Mouse (Mus musculus) heart, embryonic 13.5 days (tissue): ENCODE results near the gene Creld2. TPM values are rescaled to one million over a fixed set of nuclear protein-coding genes. Genes with fewer than 3 reads are reported as not detected.
A peak's percentile ranks its signal among the peaks of the same experiment; 100 is the strongest.

ENCODE experiments used
- ATAC-seq: fragments of 200-750 bp; cut with Nextera tagmentation; 2 replicates; pipeline ENCODE4 v1.8.0; 2017; ENCODE audit warnings: moderate TSS enrichment; ENCODE audit not compliant: insufficient number of reproducible peaks, low FRiP score, low TSS enrichment; ENCODE audit errors: extremely low read depth
- H3K27ac ChIP-seq: fragments of 300-500 bp; sonication (generic); replicated peaks from 2 replicates; pipeline ENCODE4 v1.5.1; 2015; ENCODE audit warnings: moderate library complexity, mild to moderate bottlenecking, inconsistent platforms
- H3K27me3 ChIP-seq: fragments of 300-500 bp; sonication (generic); replicated peaks from 2 replicates; pipeline ENCODE4 v1.6.1; 2015; ENCODE audit warnings: mild to moderate bottlenecking, inconsistent platforms
- H3K36me3 ChIP-seq: fragments of 300-500 bp; sonication (generic); 2 replicates; pipeline ENCODE4 v1.6.1; 2015; ENCODE audit warnings: mild to moderate bottlenecking, inconsistent platforms
- H3K4me1 ChIP-seq: fragments of 300-500 bp; sonication (generic); 2 replicates; pipeline ENCODE4 v1.6.1; 2015; ENCODE audit warnings: inconsistent platforms
- H3K4me2 ChIP-seq: fragments of 300-500 bp; sonication (generic); 2 replicates; pipeline ENCODE4 v1.6.1; 2015; ENCODE audit warnings: inconsistent platforms, mild to moderate bottlenecking, moderate library complexity
- H3K4me3 ChIP-seq: fragments of 300-500 bp; sonication (generic); 2 replicates; pipeline ENCODE4 v1.5.1; 2015; ENCODE audit warnings: moderate library complexity, mild to moderate bottlenecking, inconsistent platforms
- H3K9ac ChIP-seq: fragments of 300-500 bp; sonication (generic); 2 replicates; pipeline ENCODE4 v1.6.1; 2015; ENCODE audit warnings: inconsistent platforms, mild to moderate bottlenecking, moderate library complexity
- H3K9me3 ChIP-seq: fragments of 300-500 bp; sonication (generic); 2 replicates; pipeline ENCODE4 v1.6.1; 2016; ENCODE audit warnings: inconsistent platforms
- WGBS: fragments of 180-500 bp; shearing (Covaris S2); methylation state at CpG from one replicate; pipeline ENCODE4 v1.1.7; 2015; ENCODE audit warnings: mixed read lengths; 5-methylcytosine and 5-hydroxymethylcytosine counted together
- polyA plus RNA-seq: library from polyadenylated mRNA; unstranded; fragments of >200 nt; fragmentation: Nextera tagmentation; extraction: Ambion mirVana; gene quantifications from 2 replicates; pipeline ENCODE4 v1.2.1, GENCODE M21; 2015

Gene Creld2
- polyA plus RNA-seq, 1 experiment from 2014 or later, result 54.1 TPM

GRCm38 (mm10) chr15:88862881-88863694, 43.6 kb downstream of the Creld2 start:
- under 1% methylated on average over 98 of the region's 98 CpGs for WGBS
- Histone ChIP-seq H3K36me3 (peaks cover 26% of the 10 kb centered on the region), H3K27me3 (no peaks in the 10 kb centered on the region), H3K4me3 (peak overlapping the region; percentile 96), H3K9me3 (no peaks in the 10 kb centered on the region), H3K9ac (peak overlapping the region; percentile 98), H3K4me1 (peaks cover 63% of the 10 kb centered on the region), H3K27ac (peak overlapping the region; percentile 97), H3K4me2 (peak overlapping the region; percentile 94)
- no peak for ATAC-seq

GRCm38 (mm10) chr15:88863695-88864231, 44.3 kb downstream of the Creld2 start:
- Histone ChIP-seq H3K4me2 (peak overlapping the region; percentile 94), H3K4me3 (peak overlapping the region; percentile 96), H3K27ac (peak overlapping the region; percentile 97), H3K4me1 (peaks cover 63% of the 10 kb centered on the region), H3K9ac (peak overlapping the region; percentile 98), H3K9me3 (no peaks in the 10 kb centered on the region), H3K27me3 (no peaks in the 10 kb centered on the region), H3K36me3 (peaks cover 26% of the 10 kb centered on the region)
- peak; percentile 68 for ATAC-seq
- WGBS, result under 1% methylated on average over 28 of the region's 39 CpGs

- Histone ChIP-seq H3K27me3 (no peaks in the 10 kb centered on the region), H3K9ac (peak overlapping the region; percentile 98), H3K4me3 (peak overlapping the region; percentile 96), H3K27ac (peak overlapping the region; percentile 97), H3K4me2 (peak overlapping the region; percentile 94), H3K36me3 (peaks cover 26% of the 10 kb centered on the region), H3K9me3 (no peaks in the 10 kb centered on the region), H3K4me1 (peaks cover 59% of the 10 kb centered on the region)
- no peak for ATAC-seq
- WGBS, result 32% methylated on average over 22 of the region's 22 CpGs
Measured at GRCm38 (mm10) chr15:88864270-88865030, 45.0 kb downstream of the Creld2 start.

- Histone ChIP-seq H3K4me2 (peak overlapping the region; percentile 94), H3K27me3 (no peaks in the 10 kb centered on the region), H3K4me3 (peak overlapping the region; percentile 96), H3K9me3 (no peaks in the 10 kb centered on the region), H3K9ac (peak overlapping the region; percentile 98), H3K4me1 (peaks cover 55% of the 10 kb centered on the region), H3K27ac (peak overlapping the region; percentile 97), H3K36me3 (peaks cover 26% of the 10 kb centered on the region)
- WGBS, result 79% methylated on average over 14 of the region's 14 CpGs
- ATAC-seq, result no peak
Measured at GRCm38 (mm10) chr15:88865061-88865460, 45.6 kb downstream of the Creld2 start.

- Histone ChIP-seq H3K9ac (peak overlapping the region; percentile 98), H3K9me3 (no peaks in the 10 kb centered on the region), H3K4me1 (peaks cover 54% of the 10 kb centered on the region), H3K36me3 (peaks cover 26% of the 10 kb centered on the region), H3K4me3 (0 out of 2 replicates have a peak overlapping the region, but pooled peaks have one; percentile 96), H3K27ac (peak overlapping the region; percentile 97), H3K27me3 (no peaks in the 10 kb centered on the region), H3K4me2 (peak overlapping the region; percentile 94)
- no peak for ATAC-seq
- WGBS, result 54% methylated on average over 4 of the region's 4 CpGs
Measured at GRCm38 (mm10) chr15:88865888-88866695, 46.6 kb downstream of the Creld2 start.

GRCm38 (mm10) chr15:88866934-88867356, 47.5 kb downstream of the Creld2 start:
- H3K27ac ChIP-seq, result peak overlapping the region; percentile 97
- H3K4me1 ChIP-seq, result peaks cover 47% of the 10 kb centered on the region
- no peak for ATAC-seq
- no peak overlapping the region for H3K4me3 ChIP-seq
- 20% methylated on average over 7 of the region's 7 CpGs for WGBS
- H3K9me3 ChIP-seq, result no peaks in the 10 kb centered on the region
- H3K9ac ChIP-seq, result peak overlapping the region; percentile 98
- peak overlapping the region; percentile 94 for H3K4me2 ChIP-seq
- peaks cover 26% of the 10 kb centered on the region for H3K36me3 ChIP-seq
- H3K27me3 ChIP-seq, result no peaks in the 10 kb centered on the region

GRCm38 (mm10) chr15:88867368-88868023, 48.0 kb downstream of the Creld2 start:
- H3K27me3 ChIP-seq, result no peaks in the 10 kb centered on the region
- H3K27ac ChIP-seq, result peak overlapping the region; percentile 97
- peaks cover 47% of the 10 kb centered on the region for H3K4me1 ChIP-seq
- no peak for ATAC-seq
- H3K4me2 ChIP-seq, result peak overlapping the region; percentile 94
- H3K4me3 ChIP-seq, result no peak overlapping the region
- H3K9ac ChIP-seq, result peak overlapping the region; percentile 98
- H3K36me3 ChIP-seq, result peaks cover 26% of the 10 kb centered on the region
- 10% methylated on average over 5 of the region's 5 CpGs for WGBS
- no peaks in the 10 kb centered on the region for H3K9me3 ChIP-seq

- H3K4me1 ChIP-seq, result peaks cover 47% of the 10 kb centered on the region
- no peak overlapping the region for H3K9ac ChIP-seq
- peaks cover 26% of the 10 kb centered on the region for H3K36me3 ChIP-seq
- no peak; the same call in 1 of the 2 replicates for ATAC-seq
- H3K27ac ChIP-seq, result peak overlapping the region; percentile 97
- 50% methylated on average over 6 of the region's 6 CpGs for WGBS
- H3K27me3 ChIP-seq, result no peaks in the 10 kb centered on the region
- H3K9me3 ChIP-seq, result no peaks in the 10 kb centered on the region
- H3K4me2 ChIP-seq, result peak overlapping the region; percentile 94
- H3K4me3 ChIP-seq, result no peak overlapping the region
Measured at GRCm38 (mm10) chr15:88868024-88868742, 48.7 kb downstream of the Creld2 start.

GRCm38 (mm10) chr15:88870418-88871185, 51.2 kb downstream of the Creld2 start:
- no peaks in the 10 kb centered on the region for H3K27me3 ChIP-seq
- H3K36me3 ChIP-seq, result peaks cover 10% of the 10 kb centered on the region
- H3K4me3 ChIP-seq, result no peak overlapping the region
- no peak overlapping the region for H3K9ac ChIP-seq
- 66% methylated on average over 5 of the region's 5 CpGs for WGBS
- ATAC-seq, result no peak
- peaks cover 33% of the 10 kb centered on the region for H3K4me1 ChIP-seq
- no peak overlapping the region for H3K27ac ChIP-seq
- no peaks in the 10 kb centered on the region for H3K9me3 ChIP-seq
- H3K4me2 ChIP-seq, result no peak overlapping the region
